Mouse (Mus musculus) fat pad, adult 2 months (tissue): Measurements from ENCODE around the gene Ramp1.

Experiments
- DNase-seq: peaks from one replicate; pipeline ENCODE4 v3.0.0-alpha.2; 2011; ENCODE audit warnings: low read depth, low spot score; ENCODE audit errors: extremely low read depth

The Ramp1 gene

GRCm38 (mm10) chr1:91235395-91235794, 55.8 kb downstream of the Ramp1 start:
- DNase-seq, result no peak

- no peak for DNase-seq
These were observed 58.1 kb downstream of the Ramp1 start for GRCm38 (mm10) chr1:91237676-91238075.

GRCm38 (mm10) chr1:91239112-91239511, 59.5 kb downstream of the Ramp1 start:
- DNase-seq, result no peak

GRCm38 (mm10) chr1:91239800-91240199, 60.2 kb downstream of the Ramp1 start:
- DNase-seq, result no peak

- DNase-seq, result no peak
These were observed 61.1 kb downstream of the Ramp1 start for GRCm38 (mm10) chr1:91240685-91241084.

GRCm38 (mm10) chr1:91241249-91241648, 61.6 kb downstream of the Ramp1 start:
- DNase-seq, result no peak

- no peak for DNase-seq
These were observed 68.6 kb downstream of the Ramp1 start for GRCm38 (mm10) chr1:91248242-91248641.

- no peak for DNase-seq
These were observed 69.3 kb downstream of the Ramp1 start for GRCm38 (mm10) chr1:91248970-91249369.

- peak; percentile 96 for DNase-seq
These were observed 70.2 kb downstream of the Ramp1 start, which contains the start of gene Ube2f for GRCm38 (mm10) chr1:91249564-91250414. Ube2f (plus strand) TSS chr1:91250304.

- no peak for DNase-seq
These were observed 71.0 kb downstream of the Ramp1 start for GRCm38 (mm10) chr1:91250415-91251147.

GRCm38 (mm10) chr1:91251148-91251650, 71.6 kb downstream of the Ramp1 start:
- DNase-seq, result no peak

GRCm38 (mm10) chr1:91251927-91252326, 72.3 kb downstream of the Ramp1 start:
- DNase-seq, result no peak

GRCm38 (mm10) chr1:91257918-91258317, 78.3 kb downstream of the Ramp1 start:
- no peak for DNase-seq

- no peak for DNase-seq
These were observed 80.2 kb downstream of the Ramp1 start for GRCm38 (mm10) chr1:91259794-91260193.

- DNase-seq, result no peak
These were observed 82.9 kb downstream of the Ramp1 start for GRCm38 (mm10) chr1:91262508-91262907.

- no peak for DNase-seq
These were observed 92.6 kb downstream of the Ramp1 start for GRCm38 (mm10) chr1:91272260-91272659.
